Mouse (Mus musculus): Measurements from ENCODE around the gene Fbxl5.
A peak's percentile ranks its signal among the peaks of the same experiment; 100 is the strongest.

Fbxl5 gene

GRCm38 (mm10) chr5:43781423-43781976 is 39.9 kb downstream of the Fbxl5 start:
- no peak for DNase-seq

GRCm38 (mm10) chr5:43778583-43778982 is 42.9 kb downstream of the Fbxl5 start:
- DNase-seq: no peak

DNA sequence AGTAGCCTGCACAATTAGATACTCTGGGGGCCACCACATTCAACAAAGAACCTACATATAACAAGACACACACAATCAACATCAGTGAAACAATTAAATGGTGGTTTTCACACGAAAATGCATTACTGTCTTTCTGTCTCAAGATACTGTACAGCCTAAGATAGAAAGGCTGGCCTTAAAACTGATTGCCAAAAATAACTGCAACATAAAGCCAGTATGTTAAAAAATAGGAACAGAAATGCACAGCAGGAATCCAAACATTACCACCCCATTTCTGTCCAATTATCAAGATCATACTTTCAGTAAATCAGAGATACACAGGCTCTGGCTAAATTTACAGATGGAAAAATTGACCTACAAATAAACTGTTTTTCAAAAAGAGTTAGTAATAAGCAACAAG is 44.4 kb downstream of the Fbxl5 start:
- DNase-seq: no peak

GRCm38 (mm10) chr5:43776407-43776806 is 45.0 kb downstream of the Fbxl5 start:
- DNase-seq: peak; percentile 52

DNA sequence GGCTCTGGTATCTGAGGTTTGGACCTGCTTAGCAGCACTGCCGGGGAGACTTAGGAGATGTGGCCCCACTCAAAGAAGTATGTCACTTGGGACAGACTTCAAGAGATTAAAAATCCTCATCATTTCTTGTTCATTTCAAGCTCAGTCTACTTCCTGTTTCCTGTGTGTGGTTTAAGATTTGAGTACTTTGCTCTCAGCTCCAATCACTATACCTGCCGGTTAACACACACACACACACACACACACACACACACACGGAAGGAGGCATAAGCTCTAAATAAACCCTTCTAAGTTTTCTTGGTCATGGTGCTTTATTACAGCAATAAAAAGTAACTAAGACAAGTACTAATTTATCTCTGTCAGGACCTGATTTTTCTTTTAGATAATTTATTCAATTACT is 49.9 kb downstream of the Fbxl5 start:
- no peak for DNase-seq

GRCm38 (mm10) chr5:43770618-43771354 is 50.7 kb downstream of the Fbxl5 start:
- DNase-seq: no peak

- peak; percentile 4 for DNase-seq
Observed at GRCm38 (mm10) chr5:43749092-43749491, 72.3 kb downstream of the Fbxl5 start.

DNA sequence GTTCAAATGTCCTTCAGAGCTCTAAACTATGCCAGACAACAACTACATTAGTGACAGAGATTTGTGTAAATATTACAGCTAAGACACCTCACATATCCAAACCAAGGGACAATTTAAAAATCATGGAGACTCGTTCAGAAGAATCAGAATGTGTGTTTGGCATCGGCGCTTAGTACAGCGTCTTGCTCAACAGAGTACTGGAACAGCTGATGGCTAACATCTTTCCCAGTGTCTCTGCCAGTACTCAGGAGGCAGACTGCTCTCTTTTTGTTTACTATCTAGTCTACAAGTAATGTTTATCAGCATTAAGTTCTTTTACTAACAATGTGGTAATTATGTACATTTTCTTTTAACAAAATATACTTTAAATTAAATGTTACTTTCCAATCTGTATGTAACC is 73.4 kb downstream of the Fbxl5 start:
- no peak for DNase-seq

DNA sequence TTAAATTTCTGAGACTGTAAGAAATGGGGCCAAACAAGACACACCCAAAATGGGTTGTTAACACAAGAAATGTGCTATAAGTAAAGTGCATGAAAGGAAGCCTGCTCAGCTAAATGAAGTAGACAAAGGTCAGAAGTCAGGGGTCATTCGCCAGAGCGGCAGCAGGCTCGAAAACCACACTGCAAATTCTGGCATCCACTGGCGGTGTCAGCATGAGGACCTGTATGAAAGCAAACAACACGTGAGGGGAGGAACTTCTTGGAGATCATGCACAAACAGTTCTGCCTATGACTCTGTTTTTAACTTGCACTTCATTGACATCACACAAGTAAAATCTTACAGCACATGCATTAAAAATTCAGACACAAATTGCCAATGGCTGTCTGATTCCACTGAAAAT is 76.3 kb downstream of the Fbxl5 start:
- DNase-seq: no peak

- DNase-seq: no peak
Observed at GRCm38 (mm10) chr5:43744187-43744586, 77.3 kb downstream of the Fbxl5 start.

- no peak for DNase-seq
Observed at GRCm38 (mm10) chr5:43732381-43732780, 89.1 kb downstream of the Fbxl5 start.

DNA sequence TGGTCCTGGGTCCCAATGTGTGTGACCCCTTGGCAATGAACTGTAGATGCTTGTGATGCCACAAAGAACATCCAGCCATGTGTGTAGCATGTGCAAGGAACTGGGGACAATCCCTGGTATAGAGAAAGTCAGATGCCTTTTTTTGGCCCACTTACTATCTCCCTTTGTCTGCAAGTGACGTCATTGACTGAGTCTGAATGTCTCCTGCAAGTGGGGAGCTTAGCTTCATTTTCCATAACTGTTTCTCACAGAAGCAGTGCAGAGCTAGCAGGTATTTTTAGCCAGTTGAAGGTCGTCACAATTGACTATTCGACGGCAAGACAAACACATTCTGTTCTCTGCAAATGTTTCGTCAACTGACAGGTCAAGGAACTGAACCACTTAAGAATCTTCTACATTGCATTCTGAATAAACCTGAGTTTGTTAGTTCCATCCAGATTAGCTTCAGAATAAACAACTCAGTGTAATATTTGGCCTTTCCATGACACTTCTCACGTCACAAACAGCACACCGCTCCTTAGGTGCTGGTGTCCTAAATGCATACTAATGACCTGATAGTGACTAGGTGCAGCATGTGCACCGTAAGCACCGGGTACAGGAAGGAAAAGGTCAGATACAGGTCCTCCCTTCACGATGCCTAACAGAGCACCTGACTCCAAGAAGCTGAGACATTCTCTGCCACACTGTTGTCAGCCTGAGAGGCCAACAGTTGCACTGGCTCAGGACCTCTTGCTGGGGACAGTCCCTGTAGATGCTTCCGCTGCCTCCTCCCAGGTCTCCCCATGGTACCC is 92.9 kb downstream of the Fbxl5 start:
- DNase-seq: no peak

DNA sequence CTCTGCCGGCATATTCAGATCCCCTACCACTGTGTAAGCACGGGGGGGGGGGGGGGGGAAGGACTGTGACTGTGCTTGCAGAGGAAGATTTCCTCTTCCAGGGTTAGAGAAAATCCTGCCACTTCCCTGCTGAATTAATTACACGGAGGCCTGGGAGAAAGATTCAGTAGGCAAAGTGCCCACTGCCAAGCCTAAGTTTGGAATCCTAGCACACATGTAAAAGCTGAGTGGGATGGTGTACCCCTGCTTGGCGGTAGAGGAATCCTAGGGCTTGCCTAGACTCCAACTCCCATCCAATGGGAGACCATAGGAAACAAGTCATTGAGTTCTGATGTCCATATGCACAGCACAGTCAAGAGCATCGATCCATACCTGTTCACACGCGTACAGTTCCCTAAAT is 97.6 kb downstream of the Fbxl5 start:
- DNase-seq: no peak

DNA sequence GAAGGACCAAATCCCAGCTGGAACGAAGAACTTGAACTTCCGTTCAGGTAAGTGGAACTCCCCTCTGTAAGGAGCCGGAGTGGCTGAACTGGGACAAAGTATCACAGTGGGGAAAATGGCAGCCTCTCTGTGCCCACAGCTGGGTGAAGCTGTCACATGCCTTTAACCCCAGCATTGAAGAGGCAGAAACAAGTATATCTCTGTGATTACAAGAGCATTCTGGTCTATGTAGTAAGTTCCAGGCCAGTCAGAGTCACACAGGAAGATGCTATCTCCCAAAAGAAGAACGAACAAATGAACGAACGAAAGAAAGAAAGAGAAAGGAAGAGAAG is 99.0 kb downstream of the Fbxl5 start:
- no peak for DNase-seq

DNA sequence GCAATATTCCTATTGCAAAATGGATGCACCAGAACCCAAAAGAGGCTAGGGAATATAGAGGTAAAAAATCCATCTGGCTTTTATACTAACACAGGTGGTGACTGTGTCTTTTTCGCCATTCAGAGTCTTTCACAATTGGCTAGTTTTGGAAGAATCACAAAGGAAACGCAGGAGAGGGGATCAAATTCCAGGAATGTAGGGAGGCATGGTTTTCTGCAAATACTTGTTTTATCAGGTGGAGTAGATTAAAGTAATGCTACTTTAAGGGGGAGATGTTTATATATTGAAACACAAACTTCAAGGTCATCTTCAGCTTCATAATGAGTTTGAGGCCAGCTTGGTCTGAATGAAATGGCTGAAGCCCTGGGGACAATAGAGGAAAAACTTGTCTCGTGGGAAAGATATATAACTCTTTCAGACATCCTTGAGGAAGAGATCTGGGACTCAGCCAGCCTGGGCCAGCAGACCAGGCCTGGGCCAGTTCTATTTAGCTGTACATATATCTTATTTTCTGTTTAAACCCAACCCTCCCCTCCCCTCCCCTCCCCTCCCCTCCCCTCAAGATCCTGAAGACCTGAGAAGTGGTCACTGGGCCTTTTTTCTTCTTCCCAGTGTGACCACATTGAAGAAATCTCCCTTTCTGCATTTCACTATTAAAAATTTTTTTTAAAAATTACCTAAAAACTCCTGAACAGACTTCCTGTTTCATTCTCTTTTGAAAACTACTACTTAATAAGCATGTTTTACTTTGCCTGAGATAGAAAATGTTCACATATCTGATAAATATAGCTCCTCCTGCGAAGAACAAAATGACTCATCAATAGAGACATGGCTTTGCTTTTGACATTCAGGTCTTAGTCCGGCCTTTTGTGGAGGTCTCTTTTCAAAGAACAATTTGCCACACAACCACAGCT is 99.6 kb downstream of the Fbxl5 start:
- no peak for DNase-seq

DNA sequence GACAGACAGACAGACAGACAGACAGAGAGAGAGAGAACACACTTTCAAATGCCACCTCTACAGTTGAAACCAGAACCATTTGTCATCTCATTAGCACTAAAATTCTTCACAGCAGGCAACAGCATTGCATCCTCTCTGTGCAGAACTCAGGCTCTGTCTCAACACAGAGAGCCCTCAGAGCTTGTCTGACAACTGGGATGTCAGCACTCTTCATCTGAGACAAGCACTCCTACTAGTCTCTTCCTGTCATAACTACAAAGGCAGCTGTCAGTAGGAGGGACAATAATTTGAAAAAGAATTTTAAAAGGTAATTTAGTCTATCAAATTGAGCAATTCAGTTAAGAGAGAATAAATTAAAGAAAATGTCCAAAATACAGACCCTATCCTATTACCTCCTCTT is 122.2 kb downstream of the Fbxl5 start:
- no peak for DNase-seq

DNA sequence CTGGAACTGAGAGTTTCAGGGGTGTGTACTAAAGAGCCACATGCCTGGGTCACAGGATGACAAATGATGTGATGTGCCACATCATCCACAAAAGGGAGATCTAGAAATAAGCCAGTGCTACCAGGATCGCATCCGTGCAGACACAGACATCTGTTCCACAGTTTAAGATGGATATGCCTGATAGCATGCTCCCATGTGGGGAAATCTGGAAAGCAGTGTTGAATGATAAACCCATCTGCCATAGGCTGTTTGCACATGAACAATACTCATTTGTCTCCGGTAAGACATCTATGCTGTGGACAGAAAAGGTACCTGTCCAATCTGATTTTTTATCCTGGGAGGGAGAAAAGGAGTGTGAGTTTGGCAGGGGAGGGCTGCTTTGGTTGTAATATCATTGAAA is 124.3 kb downstream of the Fbxl5 start:
- no peak for DNase-seq
